Mouse (Mus musculus): ENCODE measurements around the gene Oas3.

Oas3 gene

GRCm38 (mm10) chr5:120706541-120706940 lies 70.9 kb downstream of the Oas3 start:
- in situ Hi-C loops (cut with MboI, MseI): no loop called here

GRCm38 (mm10) chr5:120704421-120704820 lies 73.0 kb downstream of the Oas3 start:
- in situ Hi-C loops (cut with MboI, MseI): no loop called here

GRCm38 (mm10) chr5:120703660-120704059 lies 73.8 kb downstream of the Oas3 start:
- in situ Hi-C loops (cut with MboI, MseI): no loop called here

Measured in regulatory T cell (primary cell).